Mouse (Mus musculus) kidney, adult 2 months (tissue): ENCODE results near the gene Far1.

Source experiments
- CTCF ChIP-seq: fragments of 200-500 bp; conservative IDR thresholded peaks from 2 replicates; pipeline ENCODE4 v1.5.1; 2011; ENCODE audit warnings: low read depth, mild to moderate bottlenecking, control low read depth, low read length, moderate library complexity, mixed read lengths; ENCODE audit not compliant: insufficient read depth, insufficient read length
- POLR2A ChIP-seq: fragments of 200-500 bp; IDR thresholded peaks from one replicate; pipeline ENCODE4 v1.6.1; 2011; ENCODE audit warnings: low read depth, low read length, control low read depth

- TF ChIP-seq POLR2A: no peak
- no peak for TF ChIP-seq CTCF
Measured at GRCm38 (mm10) chr7:113572741-113573140, 59.1 kb downstream of the Far1 start.
